Mouse (Mus musculus) kidney, adult 8-10 months (tissue): ENCODE measurements around the gene Tnf.
A peak's percentile ranks its signal among the peaks of the same experiment; 100 is the strongest.
"Not testable (repeated sequence)": the region's sequence is repeated elsewhere in the genome, so short reads cannot be mapped to it uniquely, and the experiment has no call there.

ENCODE experiments used
- DNase-seq, 2 experiments: peaks; one replicate each; pipeline ENCODE4 v3.0.0; 2022

Gene Tnf

GRCm38 (mm10) chr17:35201787-35202186, at the start of gene Tnf:
Tnf (minus strand) TSS chr17:35202007.
- DNase-seq: peak in 1 of 2 experiments; percentile 44

GRCm38 (mm10) chr17:35251162-35251719, 49.4 kb upstream of the Tnf start:
- no peak for DNase-seq

DNA sequence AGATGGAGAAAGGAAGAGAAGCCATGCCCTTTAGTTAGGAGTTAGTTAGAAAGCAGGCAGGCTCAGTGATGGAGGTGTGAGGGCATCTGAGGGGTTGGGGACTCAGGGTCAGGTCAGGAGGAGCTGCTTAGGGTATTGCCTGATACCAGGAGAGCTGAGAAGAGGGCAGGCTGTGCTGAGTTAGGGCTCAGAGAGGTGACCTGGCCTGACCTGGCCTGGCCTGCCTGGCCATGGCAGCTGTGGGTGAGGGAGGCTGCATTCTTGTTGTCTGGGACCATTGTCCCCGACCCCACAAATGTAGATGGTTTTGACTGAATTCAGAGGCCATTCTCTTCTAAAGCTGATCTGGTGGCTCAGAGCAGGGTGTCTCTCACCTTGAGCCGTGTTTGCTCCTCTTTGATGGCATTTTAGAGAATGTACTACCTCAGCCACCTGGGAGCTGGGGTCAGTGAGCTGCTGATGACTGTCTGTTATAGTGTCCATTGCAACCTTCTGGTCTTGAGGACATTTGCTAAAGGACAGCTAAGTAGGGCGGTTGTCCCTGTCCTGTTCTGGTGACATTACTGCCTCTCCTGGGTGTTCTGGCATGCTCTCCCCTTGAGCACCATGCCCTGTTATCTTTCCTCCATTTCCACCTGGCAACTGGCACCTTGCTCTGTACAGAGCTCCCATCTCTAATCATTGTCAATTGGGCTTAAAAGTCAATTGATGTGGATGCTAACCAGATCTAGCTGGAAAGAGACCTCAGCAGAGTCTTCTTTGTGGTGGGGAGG, 48.7 kb upstream of the Tnf start:
- peak in 1 of 2 experiments; percentile 8 for DNase-seq

GRCm38 (mm10) chr17:35249451-35250197, 47.8 kb upstream of the Tnf start:
- no peak for DNase-seq

DNA sequence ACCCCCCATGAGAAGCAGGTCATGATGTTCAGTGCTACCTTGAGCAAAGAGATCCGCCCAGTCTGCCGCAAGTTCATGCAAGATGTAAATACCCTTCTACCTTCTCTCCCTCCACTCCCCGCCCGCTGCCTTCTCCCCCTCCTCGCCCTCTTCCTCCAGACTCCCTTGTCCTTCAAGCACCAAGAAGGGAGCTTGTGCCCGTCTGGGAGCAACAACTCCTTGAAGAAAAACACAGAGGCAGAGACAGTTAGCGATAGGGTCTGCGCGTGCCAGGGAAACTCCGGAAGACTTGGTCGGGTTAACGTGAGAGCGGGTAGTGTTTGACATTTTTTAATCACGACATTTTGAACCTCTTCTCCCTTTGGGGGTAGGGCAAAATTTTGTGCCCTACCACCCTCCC, 47.2 kb upstream of the Tnf start:
- DNase-seq: no peak

DNA sequence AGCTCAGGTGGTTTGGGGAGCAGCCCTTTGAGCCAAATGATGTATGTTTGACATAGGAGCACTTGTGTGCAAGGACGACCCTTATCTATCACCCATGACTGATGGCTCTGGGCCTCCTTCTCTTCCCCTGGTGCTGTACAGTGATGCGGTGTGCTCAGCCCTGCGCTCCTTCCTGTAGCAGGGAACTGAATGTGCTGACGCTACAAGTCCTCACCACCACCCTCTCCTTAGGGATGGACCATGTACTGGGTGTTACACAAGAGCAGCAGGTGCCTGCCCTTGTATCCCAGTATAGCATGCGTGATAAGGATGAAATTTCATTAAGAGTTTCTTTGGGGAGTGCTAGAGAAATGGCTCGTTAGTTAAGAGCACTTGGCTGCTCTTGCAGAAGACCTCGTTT, 45.3 kb upstream of the Tnf start:
- peak in 1 of 2 experiments; percentile 64 for DNase-seq

- DNase-seq: no peak
Measured at GRCm38 (mm10) chr17:35245731-35246623, 44.2 kb upstream of the Tnf start.

GRCm38 (mm10) chr17:35244999-35245398, 43.2 kb upstream of the Tnf start:
- DNase-seq: no peak

DNA sequence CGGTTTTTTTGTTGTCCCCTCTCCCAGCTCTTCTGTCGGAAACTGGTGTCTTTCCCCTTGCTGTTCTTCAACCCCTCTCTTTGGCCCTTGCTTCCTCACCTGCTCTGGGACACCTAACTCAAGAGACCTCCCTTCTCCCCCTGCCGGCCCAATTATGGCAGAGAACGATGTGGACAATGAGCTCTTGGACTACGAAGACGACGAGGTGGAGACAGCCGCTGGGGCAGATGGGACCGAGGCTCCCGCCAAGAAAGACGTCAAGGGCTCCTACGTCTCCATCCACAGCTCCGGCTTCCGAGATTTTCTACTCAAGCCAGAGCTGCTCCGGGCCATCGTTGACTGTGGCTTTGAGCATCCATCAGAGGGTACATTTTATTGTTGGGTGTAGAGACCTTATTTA, 41.3 kb upstream of the Tnf start:
- peak in 1 of 2 experiments; percentile 52 for DNase-seq

DNA sequence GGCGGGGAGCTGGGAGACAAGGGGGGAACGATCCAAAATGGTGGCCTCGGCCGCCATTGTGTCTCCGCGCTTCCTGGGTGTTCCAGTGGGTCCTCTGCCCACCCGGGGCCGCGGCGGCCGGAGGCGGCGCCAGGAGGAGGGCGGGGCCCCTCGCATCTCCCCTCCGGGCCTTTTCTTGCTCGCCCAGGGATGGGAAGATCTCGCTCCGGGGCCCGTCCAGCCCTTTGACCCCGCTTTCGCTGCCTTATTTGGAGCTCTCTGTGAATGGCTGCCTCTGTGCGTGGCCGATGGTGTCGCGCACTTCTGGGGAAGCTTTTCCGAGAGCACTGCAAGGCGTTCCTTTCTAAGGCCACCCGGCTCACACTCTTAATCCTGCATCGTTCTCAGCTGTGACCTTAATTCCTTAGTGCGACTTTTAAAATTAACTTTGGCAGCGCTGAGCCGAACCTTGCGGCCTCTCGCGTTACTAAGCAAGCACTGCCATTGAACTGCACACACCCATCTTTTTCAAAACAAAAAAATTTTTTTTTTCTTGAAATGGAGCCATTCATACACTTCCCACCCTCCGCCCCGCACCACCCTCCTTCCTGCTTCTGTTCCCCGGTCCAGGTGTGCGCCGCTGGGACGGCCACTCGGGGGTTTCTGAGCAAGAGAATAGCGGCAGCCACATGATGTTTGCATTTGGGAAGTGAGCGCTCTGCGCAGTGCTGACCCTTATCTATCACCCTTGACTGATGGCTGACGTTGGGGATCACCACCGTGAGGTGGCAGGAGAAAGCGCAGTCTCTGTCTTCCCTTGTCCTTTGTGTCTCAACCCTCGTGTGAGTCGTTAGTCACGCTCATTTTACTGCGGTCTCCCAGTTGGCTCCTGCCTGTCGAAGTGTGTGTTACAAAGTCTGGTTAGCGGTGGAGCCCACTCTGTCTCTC, 40.5 kb upstream of the Tnf start:
- DNase-seq: peak in 1 of 2 experiments; percentile 78

DNA sequence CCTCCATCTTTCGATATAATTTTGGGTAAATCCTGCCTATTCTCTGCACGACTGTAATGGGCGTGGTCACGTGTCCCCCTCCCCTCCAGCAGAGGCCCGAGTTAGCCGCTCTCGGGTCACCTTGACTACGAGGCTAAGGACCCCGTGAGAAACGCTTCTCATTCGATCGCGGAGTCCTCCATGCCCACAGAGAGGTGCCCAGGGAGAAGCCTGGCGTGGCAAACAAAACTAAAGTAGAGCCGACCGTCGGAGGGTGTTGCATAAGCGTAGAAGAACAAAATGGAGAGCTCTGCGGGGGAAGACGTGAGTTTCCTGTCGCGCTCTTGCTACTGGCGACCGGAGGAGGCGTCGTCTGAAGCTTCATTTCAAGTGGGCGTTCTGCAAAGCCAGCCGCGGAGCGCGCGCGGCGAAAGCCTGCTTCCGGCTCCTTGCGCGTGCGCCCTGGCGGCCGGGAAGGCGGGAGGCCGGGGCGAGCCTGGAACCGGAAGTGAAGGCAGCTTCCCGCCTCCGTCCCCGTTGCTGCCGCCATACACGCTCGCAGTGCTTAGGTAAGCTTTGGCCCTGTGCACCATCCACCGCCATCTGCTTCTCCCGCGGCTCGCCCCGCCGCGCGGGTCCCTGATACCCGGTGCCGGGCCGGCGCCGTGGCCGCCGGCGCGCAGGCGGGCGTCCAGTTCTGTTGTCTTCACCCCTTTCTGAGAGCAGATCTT, 39.7 kb upstream of the Tnf start, which contains the start of gene Ddx39b:
Ddx39b (plus strand) TSS at position 442 of the 710 bp plus-strand sequence.
- DNase-seq: peak; percentile 95

- DNase-seq: peak in 1 of 2 experiments; percentile 59
Measured at GRCm38 (mm10) chr17:35240384-35241304, 38.8 kb upstream of the Tnf start.

DNA sequence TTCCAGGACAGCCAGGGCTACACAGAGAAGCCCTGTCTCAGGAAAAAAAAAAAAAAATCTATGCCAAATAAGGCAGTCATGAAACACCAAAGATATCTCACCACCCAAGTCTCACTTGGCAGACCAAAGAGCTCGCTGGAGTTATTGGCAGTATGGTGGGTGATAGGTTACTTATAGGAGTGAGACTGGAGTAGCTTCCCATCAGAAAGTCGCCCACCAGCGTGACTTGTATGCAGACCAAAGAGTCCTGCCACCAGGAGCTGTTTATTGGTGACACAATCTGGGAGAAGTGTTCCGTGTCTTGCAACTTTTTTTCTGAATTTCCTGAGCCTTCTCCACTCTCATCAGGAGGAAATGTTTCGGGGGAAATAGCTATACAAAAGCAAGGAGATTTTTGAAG, 37.9 kb upstream of the Tnf start:
- no peak for DNase-seq

GRCm38 (mm10) chr17:35237504-35237903, 35.7 kb upstream of the Tnf start:
- no peak for DNase-seq

- DNase-seq: no peak
Measured at GRCm38 (mm10) chr17:35236996-35237395, 35.2 kb upstream of the Tnf start.

- peak; percentile 92 to 98 for DNase-seq
Measured at GRCm38 (mm10) chr17:35236390-35236746, 34.6 kb upstream of the Tnf start.

DNA sequence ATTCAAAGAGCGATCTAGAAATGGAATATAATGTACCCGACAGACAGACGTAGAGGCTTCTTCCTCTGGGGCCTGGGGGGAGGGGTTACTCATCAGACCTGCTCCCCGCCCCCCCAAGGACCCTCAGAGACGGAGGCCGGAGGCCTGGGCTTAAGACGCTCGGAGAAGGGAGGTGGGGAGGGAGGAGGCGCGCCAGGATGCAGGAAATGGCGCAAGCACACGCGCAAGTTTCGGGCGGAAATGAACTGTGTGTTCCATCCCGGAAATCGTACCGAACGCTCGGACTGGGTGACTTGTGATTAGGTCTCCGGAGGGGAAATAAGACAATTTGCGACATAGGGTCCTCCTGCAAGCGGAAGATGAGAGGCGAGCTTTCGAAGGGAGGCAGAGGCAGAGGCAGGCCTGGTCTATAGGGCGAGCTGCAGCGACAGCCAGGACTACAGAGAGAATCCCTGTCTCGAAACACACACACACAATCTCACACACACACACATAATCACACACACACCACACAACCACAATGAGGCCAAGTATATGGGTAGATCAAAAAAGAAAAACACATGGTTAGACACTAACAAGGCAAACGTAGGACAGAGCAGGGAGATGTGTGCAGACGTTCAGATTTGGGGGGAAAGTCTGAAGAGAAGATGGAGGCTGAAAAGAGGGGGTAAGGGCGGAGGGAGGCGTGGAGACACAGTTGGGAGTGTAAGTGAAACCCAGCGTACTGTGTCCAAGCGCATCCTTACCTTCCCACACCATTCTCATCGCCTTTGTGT, 34.0 kb upstream of the Tnf start, which contains the start of gene Nfkbil1:
Nfkbil1 (minus strand) TSS at position 179 of the 776 bp plus-strand sequence.
- peak; percentile 91 to 92 for DNase-seq

GRCm38 (mm10) chr17:35234903-35235302, 33.1 kb upstream of the Tnf start:
- no peak for DNase-seq

DNA sequence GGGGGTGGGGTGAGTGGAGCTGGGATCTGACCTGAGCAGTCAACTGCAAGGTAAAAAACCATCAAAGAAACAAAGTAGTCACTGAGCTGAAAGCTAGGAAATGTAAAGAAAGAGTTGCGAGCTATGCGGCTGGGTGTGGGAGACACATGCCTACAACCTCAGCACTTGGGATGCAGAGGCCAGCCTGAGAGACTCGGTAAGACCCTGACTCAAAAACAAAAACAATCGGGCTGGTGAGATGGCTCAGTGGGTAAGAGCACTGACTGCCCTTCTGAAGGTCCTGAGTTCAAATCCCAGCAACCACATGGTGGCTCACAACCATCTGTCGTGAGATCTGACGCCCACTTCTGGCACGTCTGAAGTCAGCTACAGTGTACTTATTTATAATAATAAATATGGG, 32.3 kb upstream of the Tnf start:
- DNase-seq: not testable (repeated sequence)
